Mouse (Mus musculus) heart, embryonic 13.5 days (tissue): ENCODE measurements at regions not wholly inside any gene's neighbourhood (a gene's known extent, or its start where the extent isn't known, plus 50 kb on each side); places are given as distances from the start of the nearest gene placed in this dataset.

Experiments used
- ATAC-seq: fragments of 200-750 bp; cut with Nextera tagmentation; 2 replicates; pipeline ENCODE4 v1.8.0; 2017; ENCODE audit warnings: moderate TSS enrichment; ENCODE audit not compliant: insufficient number of reproducible peaks, low FRiP score, low TSS enrichment; ENCODE audit errors: extremely low read depth
- H3K27ac ChIP-seq: fragments of 300-500 bp; sonication (generic); replicated peaks from 2 replicates; pipeline ENCODE4 v1.5.1; 2015; ENCODE audit warnings: moderate library complexity, mild to moderate bottlenecking, inconsistent platforms
- H3K27me3 ChIP-seq: fragments of 300-500 bp; sonication (generic); replicated peaks from 2 replicates; pipeline ENCODE4 v1.6.1; 2015; ENCODE audit warnings: mild to moderate bottlenecking, inconsistent platforms
- H3K36me3 ChIP-seq: fragments of 300-500 bp; sonication (generic); 2 replicates; pipeline ENCODE4 v1.6.1; 2015; ENCODE audit warnings: mild to moderate bottlenecking, inconsistent platforms
- H3K4me1 ChIP-seq: fragments of 300-500 bp; sonication (generic); 2 replicates; pipeline ENCODE4 v1.6.1; 2015; ENCODE audit warnings: inconsistent platforms
- H3K4me2 ChIP-seq: fragments of 300-500 bp; sonication (generic); 2 replicates; pipeline ENCODE4 v1.6.1; 2015; ENCODE audit warnings: inconsistent platforms, mild to moderate bottlenecking, moderate library complexity
- H3K4me3 ChIP-seq: fragments of 300-500 bp; sonication (generic); 2 replicates; pipeline ENCODE4 v1.5.1; 2015; ENCODE audit warnings: moderate library complexity, mild to moderate bottlenecking, inconsistent platforms
- H3K9ac ChIP-seq: fragments of 300-500 bp; sonication (generic); 2 replicates; pipeline ENCODE4 v1.6.1; 2015; ENCODE audit warnings: inconsistent platforms, mild to moderate bottlenecking, moderate library complexity
- H3K9me3 ChIP-seq: fragments of 300-500 bp; sonication (generic); 2 replicates; pipeline ENCODE4 v1.6.1; 2016; ENCODE audit warnings: inconsistent platforms
- WGBS: fragments of 180-500 bp; shearing (Covaris S2); methylation state at CpG from one replicate; pipeline ENCODE4 v1.1.7; 2015; ENCODE audit warnings: mixed read lengths; 5-methylcytosine and 5-hydroxymethylcytosine counted together

- ATAC-seq, result no peak
- no peak overlapping the region for H3K4me2 ChIP-seq
- H3K4me3 ChIP-seq, result no peak overlapping the region
- H3K36me3 ChIP-seq, result no peaks in the 10 kb centered on the region
- H3K9me3 ChIP-seq, result no peaks in the 10 kb centered on the region
- H3K4me1 ChIP-seq, result 0 out of 2 replicates have a peak, but pooled peaks cover 6% of the 10 kb centered on the region
- WGBS, result 52% methylated on average over 6 of the region's 6 CpGs
- no peak overlapping the region for H3K27ac ChIP-seq
- peaks cover 12% of the 10 kb centered on the region; the same call in 1 of the 2 replicates for H3K27me3 ChIP-seq
- no peak overlapping the region for H3K9ac ChIP-seq
Observed at GRCm38 (mm10) chr1:121051496-121052119, 280.8 kb downstream of the Insig2 start.

- Histone ChIP-seq H3K4me1 (0 out of 2 replicates have a peak, but pooled peaks cover 6% of the 10 kb centered on the region), H3K9ac (no peak overlapping the region), H3K9me3 (no peaks in the 10 kb centered on the region), H3K4me2 (no peak overlapping the region), H3K4me3 (no peak overlapping the region), H3K27ac (no peak overlapping the region), H3K27me3 (peaks cover 12% of the 10 kb centered on the region; the same call in 1 of the 2 replicates), H3K36me3 (no peaks in the 10 kb centered on the region)
- WGBS, result 70% methylated on average over 5 of the region's 5 CpGs
- no peak for ATAC-seq
Observed at GRCm38 (mm10) chr1:121052120-121052501, 280.3 kb downstream of the Insig2 start.

GRCm38 (mm10) chr1:121053692-121054091 is 278.7 kb downstream of the Insig2 start:
- Histone ChIP-seq H3K27ac (no peak overlapping the region), H3K4me1 (no peaks in the 10 kb centered on the region), H3K36me3 (no peaks in the 10 kb centered on the region), H3K4me2 (no peak overlapping the region), H3K4me3 (no peak overlapping the region), H3K27me3 (peaks cover 12% of the 10 kb centered on the region; the same call in 1 of the 2 replicates), H3K9ac (no peak overlapping the region), H3K9me3 (no peaks in the 10 kb centered on the region)
- 25% methylated on average over 11 of the region's 11 CpGs for WGBS
- ATAC-seq, result no peak

- H3K9ac ChIP-seq, result no peak overlapping the region
- H3K4me3 ChIP-seq, result no peak overlapping the region
- no peaks in the 10 kb centered on the region for H3K9me3 ChIP-seq
- no peak overlapping the region for H3K4me2 ChIP-seq
- WGBS, result 76% methylated on average over 1 of the region's 1 CpGs
- no peak for ATAC-seq
- no peak overlapping the region for H3K27ac ChIP-seq
- no peaks in the 10 kb centered on the region for H3K27me3 ChIP-seq
- H3K36me3 ChIP-seq, result no peaks in the 10 kb centered on the region
- no peaks in the 10 kb centered on the region for H3K4me1 ChIP-seq
Observed at GRCm38 (mm10) chr1:121074569-121074968, 257.8 kb downstream of the Insig2 start.

- Histone ChIP-seq H3K4me3 (no peak overlapping the region), H3K27ac (no peak overlapping the region), H3K27me3 (0 out of 2 replicates have a peak, but pooled peaks cover 4% of the 10 kb centered on the region), H3K4me2 (no peak overlapping the region), H3K9ac (no peak overlapping the region), H3K9me3 (no peaks in the 10 kb centered on the region), H3K4me1 (no peaks in the 10 kb centered on the region), H3K36me3 (no peaks in the 10 kb centered on the region)
- WGBS, result 25% methylated on average over 5 of the region's 5 CpGs
- ATAC-seq, result no peak
Observed at GRCm38 (mm10) chr1:121082839-121083238, 249.6 kb downstream of the Insig2 start.

GRCm38 (mm10) chr1:121085101-121085727 is 247.2 kb downstream of the Insig2 start:
- 0 out of 2 replicates have a peak, but pooled peaks cover 4% of the 10 kb centered on the region for H3K27me3 ChIP-seq
- no peak overlapping the region for H3K4me3 ChIP-seq
- no peak for ATAC-seq

GRCm38 (mm10) chr1:121087124-121087887 is 245.1 kb downstream of the Insig2 start:
- H3K4me2 ChIP-seq, result no peak overlapping the region
- H3K36me3 ChIP-seq, result no peaks in the 10 kb centered on the region
- 28% methylated on average over 7 of the region's 7 CpGs for WGBS
- no peak overlapping the region for H3K27ac ChIP-seq
- H3K27me3 ChIP-seq, result 0 out of 2 replicates have a peak, but pooled peaks cover 4% of the 10 kb centered on the region
- H3K9me3 ChIP-seq, result peaks cover 6% of the 10 kb centered on the region; the same call in 1 of the 2 replicates
- no peak overlapping the region for H3K9ac ChIP-seq
- ATAC-seq, result no peak
- H3K4me3 ChIP-seq, result no peak overlapping the region
- no peaks in the 10 kb centered on the region for H3K4me1 ChIP-seq

More at GRCm38 (mm10) chr1:121085101-121085727, 247.2 kb downstream of the Insig2 start:
- no peak overlapping the region for H3K4me2 ChIP-seq
- H3K4me1 ChIP-seq, result no peaks in the 10 kb centered on the region
- H3K27ac ChIP-seq, result no peak overlapping the region
- H3K9me3 ChIP-seq, result peaks cover 6% of the 10 kb centered on the region; the same call in 1 of the 2 replicates
- WGBS, result 47% methylated on average over 2 of the region's 2 CpGs
- no peaks in the 10 kb centered on the region for H3K36me3 ChIP-seq
- H3K9ac ChIP-seq, result no peak overlapping the region

GRCm38 (mm10) chr1:121090628-121091027 is 241.8 kb downstream of the Insig2 start:
- Histone ChIP-seq H3K27ac (no peak overlapping the region), H3K4me2 (no peak overlapping the region), H3K4me1 (no peaks in the 10 kb centered on the region), H3K36me3 (no peaks in the 10 kb centered on the region), H3K4me3 (no peak overlapping the region), H3K9ac (no peak overlapping the region), H3K9me3 (peaks cover 6% of the 10 kb centered on the region; the same call in 1 of the 2 replicates), H3K27me3 (no peaks in the 10 kb centered on the region)
- ATAC-seq, result no peak
- 66% methylated on average over 4 of the region's 4 CpGs for WGBS

GRCm38 (mm10) chr1:121092870-121093269 is 239.5 kb downstream of the Insig2 start:
- H3K9me3 ChIP-seq, result peaks cover 6% of the 10 kb centered on the region; the same call in 1 of the 2 replicates
- no peak overlapping the region for H3K4me2 ChIP-seq
- H3K4me3 ChIP-seq, result no peak overlapping the region
- peaks cover 9% of the 10 kb centered on the region; the same call in 1 of the 2 replicates for H3K4me1 ChIP-seq
- no peak overlapping the region for H3K9ac ChIP-seq
- no peaks in the 10 kb centered on the region; the same call in 1 of the 2 replicates for H3K27me3 ChIP-seq
- H3K36me3 ChIP-seq, result no peaks in the 10 kb centered on the region
- ATAC-seq, result no peak
- WGBS, result 44% methylated on average over 5 of the region's 5 CpGs
- no peak overlapping the region for H3K27ac ChIP-seq

GRCm38 (mm10) chr1:121096551-121097550 is 235.5 kb downstream of the Insig2 start:
- H3K27me3 ChIP-seq, result peaks cover 9% of the 10 kb centered on the region; the same call in 1 of the 2 replicates
- H3K4me2 ChIP-seq, result peak overlapping the region; percentile 76
- no peaks in the 10 kb centered on the region for H3K36me3 ChIP-seq
- ATAC-seq, result no peak
- 3% methylated on average over 28 of the region's 28 CpGs for WGBS
- H3K9me3 ChIP-seq, result no peaks in the 10 kb centered on the region
- no peak overlapping the region; the same call in 1 of the 2 replicates for H3K27ac ChIP-seq
- H3K9ac ChIP-seq, result peak overlapping the region; percentile 69
- peak overlapping the region; percentile 44 for H3K4me3 ChIP-seq
- H3K4me1 ChIP-seq, result peaks cover 9% of the 10 kb centered on the region; the same call in 1 of the 2 replicates
